Mouse (Mus musculus): ENCODE data around the gene Dhrs9. TPM values are rescaled to one million over a fixed set of nuclear protein-coding genes. Genes with fewer than 3 reads are reported as not detected.
A peak's percentile ranks its signal among the peaks of the same experiment; 100 is the strongest.

Dhrs9 gene
- total RNA-seq, 1 experiment from 2014 or later: 11.0 TPM

- no peak for DNase-seq
Observed at GRCm38 (mm10) chr2:69418294-69418881, 38.1 kb downstream of the Dhrs9 start.

GRCm38 (mm10) chr2:69424829-69425228 lies 44.6 kb downstream of the Dhrs9 start:
- DNase-seq: no peak

- DNase-seq: no peak
Observed at GRCm38 (mm10) chr2:69426081-69426480, 45.8 kb downstream of the Dhrs9 start.

- no peak for DNase-seq
Observed at GRCm38 (mm10) chr2:69427141-69427540, 46.9 kb downstream of the Dhrs9 start.

- peak; percentile 79 for DNase-seq
Observed at GRCm38 (mm10) chr2:69428116-69428515, 47.9 kb downstream of the Dhrs9 start.

- no peak for DNase-seq
Observed at GRCm38 (mm10) chr2:69441656-69442055, 61.4 kb downstream of the Dhrs9 start.

GRCm38 (mm10) chr2:69445896-69446472 lies 65.7 kb downstream of the Dhrs9 start:
- DNase-seq: no peak

- DNase-seq: no peak
Observed at GRCm38 (mm10) chr2:69448581-69448980, 68.3 kb downstream of the Dhrs9 start.

- DNase-seq: no peak
Observed at GRCm38 (mm10) chr2:69451128-69451527, 70.9 kb downstream of the Dhrs9 start.

Other genes starting within 250 kb of the Dhrs9 start
- 10.5 and 11.4 TPM in 2 replicates for gene Nostrin, start 244.6 kb upstream of the Dhrs9 start, total RNA-seq (2021)
- 12.3 and 15.6 TPM in 2 replicates for gene Spc25, start 174.3 kb upstream of the Dhrs9 start, total RNA-seq (2021)
- gene G6pc2, start 169.4 kb upstream of the Dhrs9 start, total RNA-seq (2021): not detected in 2 replicates
- gene Abcb11, start 37.8 kb upstream of the Dhrs9 start, total RNA-seq (2021): 0.86 and 29.4 TPM in 2 replicates
- gene Lrp2, start 205.6 kb downstream of the Dhrs9 start, total RNA-seq (2021): 0.78 and 0.83 TPM in 2 replicates